Comparison of ENCODE assay signal across 8 mouse cellular contexts in the genomic region with DNA sequence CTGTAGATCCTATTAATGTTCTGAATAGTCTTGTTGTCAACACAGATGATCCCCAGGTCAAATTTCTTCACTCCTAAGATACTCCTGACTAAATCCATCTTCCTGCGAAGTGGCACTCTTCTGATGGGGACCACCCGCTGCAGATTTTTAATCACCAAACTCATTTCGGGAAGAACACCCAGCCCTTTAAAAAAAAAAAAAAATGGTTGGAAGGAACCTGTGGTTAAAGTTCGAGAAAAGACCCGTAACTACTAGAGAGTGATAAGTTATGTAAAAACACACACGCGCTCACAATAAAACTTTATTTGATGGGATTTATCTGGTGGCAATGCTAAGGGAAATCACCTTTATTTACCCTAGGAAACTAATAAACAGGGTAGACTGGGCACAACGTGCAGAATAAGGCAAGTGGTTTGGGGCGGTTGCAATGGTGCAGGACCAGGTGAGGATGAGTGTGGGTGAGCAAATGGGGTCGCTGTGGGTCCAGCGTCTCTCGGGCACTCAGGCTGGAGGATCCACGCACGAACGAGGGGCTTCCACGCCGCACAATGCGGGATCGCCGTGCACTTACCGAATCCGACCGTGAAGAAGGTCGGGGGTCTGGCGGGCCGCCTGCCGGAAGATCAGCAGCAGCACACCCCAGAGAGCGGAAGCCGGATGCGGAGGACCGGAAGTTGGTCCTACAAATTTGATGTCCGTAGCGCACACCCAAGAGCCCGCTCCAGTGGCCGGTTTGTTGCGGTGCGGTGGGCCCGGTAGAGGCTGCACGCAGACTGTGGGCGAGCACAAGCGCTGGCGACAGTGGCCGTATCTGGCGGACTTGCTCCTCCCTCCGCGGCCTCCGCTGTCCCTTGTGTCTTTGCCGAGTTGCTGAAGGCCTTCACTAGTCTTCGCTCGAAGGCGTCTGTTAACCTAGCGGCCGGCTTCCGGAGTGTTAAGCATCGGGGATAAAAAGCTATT. TPM values are rescaled to one million over a fixed set of nuclear protein-coding genes. Genes with fewer than 3 reads are reported as not detected.
A peak's percentile ranks its signal among the peaks of the same experiment; 100 is the strongest.
DNase-seq lines count a peak whose midpoint lies in the region; ATAC-seq and TF ChIP-seq lines count a peak whose summit lies in the region.

A gene (plus strand): TSS at position 725 of the 960 bp plus-strand sequence.
A gene (minus strand): TSS at position 912 of the 960 bp plus-strand sequence.

- peak within 1 kb of the TSS; percentile 75 for H3K4me2 ChIP-seq in lung, embryonic 16.5 days (ENCODE audit: low read depth, low read length)

- peak; percentile 91 to 98 for ATAC-seq in hematopoietic stem cell, adult 5-6 weeks (replicated peaks in 1 of 2; ENCODE audit: insufficient read depth in 1 of 2, low FRiP score in 2 of 2, low TSS enrichment in 1 of 2, low read depth in 1 of 2, poor library complexity in 2 of 2, severe bottlenecking in 2 of 2)
- ATAC-seq in lung, embryonic 16.5 days (ENCODE audit: low read depth): peak; percentile 96

- peak within 1 kb of the TSS; percentile 86 for H3K9ac ChIP-seq in MEL (ENCODE audit: control insufficient read depth, low read depth, low read length, poor library complexity, severe bottlenecking)
- peak within 1 kb of the TSS; percentile 95 for H3K9ac ChIP-seq in lung, embryonic 16.5 days (ENCODE audit: low read length)

- H3K9me3 ChIP-seq in MEL (replicated peaks; ENCODE audit: insufficient read depth, low read length): no peaks in the 10 kb centered on the region
- no peaks in the 10 kb centered on the region for H3K9me3 ChIP-seq in lung, embryonic 16.5 days (ENCODE audit: control insufficient read depth, low read length)

- peak in 1 of 3 experiments; percentile 5; a peak in 2 of 6 replicates for TF ChIP-seq CTCF in MEL (IDR thresholded peaks at IDR 0.05 in 2 of 3, conservative IDR thresholded peaks at IDR 0.05 in 1 of 3; ENCODE audit: control insufficient read depth in 1 of 3, insufficient read depth in 1 of 3, low read depth in 2 of 3, low read length in 3 of 3, poor library complexity in 1 of 3, severe bottlenecking in 1 of 3)
- peak; percentile 33; the same call in 1 of the 2 replicates for TF ChIP-seq CTCF in cerebellum, adult 2 months (IDR thresholded peaks at IDR 0.05; ENCODE audit: borderline replicate concordance, insufficient read depth, low read depth, low read length)

- peak within 1 kb of the TSS; percentile 70 for H3K27ac ChIP-seq in MEL (ENCODE audit: control insufficient read depth, low read depth, low read length)
- peak within 1 kb of the TSS; percentile 55; the same call in 1 of the 2 replicates for H3K27ac ChIP-seq in cerebellum, adult 2 months (ENCODE audit: insufficient read depth, low read length)
- H3K27ac ChIP-seq in lung, embryonic 16.5 days (ENCODE audit: low read length): peak within 1 kb of the TSS; percentile 86

- TF ChIP-seq RAD21 in MEL (IDR thresholded peaks at IDR 0.05; ENCODE audit: low read depth, low read length): no peak

- TF ChIP-seq EP300 in MEL (IDR thresholded peaks at IDR 0.05; ENCODE audit: low read depth in 1 of 2, low read length in 2 of 2): no peak; a peak in 1 of 4 replicates

- peak; percentile 96 for DNase-seq in MEL (ENCODE audit: low read depth, low spot score)
- DNase-seq in cerebellum, adult 2 months: peak; percentile 89 to 93
- DNase-seq in forelimb bud, embryonic 11.5 days (ENCODE audit: low read depth, low spot score): peak; percentile 93
- DNase-seq in layer of hippocampus, adult 9-10 months (ENCODE audit: low spot score): peak; percentile 75
- peak; percentile 66 for DNase-seq in ovary, postnatal 10 days (ENCODE audit: low spot score)
- DNase-seq in thymus, postnatal 10 days (ENCODE audit: low spot score in 2 of 2): peak; percentile 69 to 84

- H3K4me3 ChIP-seq in MEL (ENCODE audit: control insufficient read depth in 1 of 2, insufficient read depth in 1 of 2, low read depth in 2 of 2, low read length in 2 of 2): peak within 1 kb of the TSS; percentile 83 to 92
- peak within 1 kb of the TSS; percentile 84 for H3K4me3 ChIP-seq in cerebellum, adult 2 months (replicated peaks; ENCODE audit: insufficient read depth, low read depth, low read length)
- peak within 1 kb of the TSS; percentile 74 for H3K4me3 ChIP-seq in lung, embryonic 16.5 days (ENCODE audit: low read length)

- peaks cover 2 to 5% of the 10 kb centered on the region in 2 experiments for H3K36me3 ChIP-seq in MEL (ENCODE audit: control insufficient read depth in 1 of 2, insufficient read depth in 2 of 2, low read length in 2 of 2)
- peaks cover 11% of the 10 kb centered on the region for H3K36me3 ChIP-seq in lung, embryonic 16.5 days (ENCODE audit: control insufficient read depth, insufficient read depth, low read length)

- H3K27me3 ChIP-seq in MEL (ENCODE audit: control insufficient read depth in 1 of 2, insufficient read depth in 2 of 2, low read length in 2 of 2): no peaks in the 10 kb centered on the region
- no peaks in the 10 kb centered on the region for H3K27me3 ChIP-seq in cerebellum, adult 2 months (ENCODE audit: control insufficient read depth, insufficient read depth, low read length)
- no peaks in the 10 kb centered on the region for H3K27me3 ChIP-seq in lung, embryonic 16.5 days (ENCODE audit: control insufficient read depth, insufficient read depth, low read depth, low read length)

- TF ChIP-seq POLR2A in MEL (IDR thresholded peaks at IDR 0.05; ENCODE audit: control insufficient read depth in 1 of 2, insufficient read depth in 1 of 2, low read depth in 1 of 2, low read length in 2 of 2, poor library complexity in 1 of 2): peak; percentile 65 to 90; a peak in 3 of 4 replicates
- peak; percentile 72; the same call in 1 of the 2 replicates for TF ChIP-seq POLR2A in cerebellum, adult 2 months (IDR thresholded peaks at IDR 0.05; ENCODE audit: borderline replicate concordance, insufficient read depth, low read length)

- H3K4me1 ChIP-seq in MEL (ENCODE audit: control insufficient read depth in 1 of 2, insufficient read depth in 2 of 2, low read length in 2 of 2): peaks cover 3 to 6% of the 10 kb centered on the region in 2 experiments; a peak in 3 of 4 replicates
- peaks cover 5% of the 10 kb centered on the region; the same call in 1 of the 2 replicates for H3K4me1 ChIP-seq in cerebellum, adult 2 months (ENCODE audit: control insufficient read depth, insufficient read depth, low read length)
- H3K4me1 ChIP-seq in lung, embryonic 16.5 days (replicated peaks; ENCODE audit: control insufficient read depth, insufficient read depth, low read length): 0 out of 2 replicates have a peak, but pooled peaks cover 6% of the 10 kb centered on the region

- peaks cover 32% of the 10 kb centered on the region for H3K79me2 ChIP-seq in MEL (ENCODE audit: control insufficient read depth, insufficient read depth, low read length, poor library complexity)

- WGBS in cerebellum, adult 2 months: 1% methylated on average over 55 of the region's 55 CpGs
- 1% methylated on average over 55 of the region's 55 CpGs for WGBS in lung, embryonic 16.5 days

TF ChIP-seq in MEL, 35 proteins besides CTCF, POLR2A, EP300 and RAD21 (continues in another document):
- peak; percentile 94 for TF ChIP-seq HCFC1 (IDR thresholded peaks at IDR 0.05; ENCODE audit: low read depth, low read length)
- no peak for TF ChIP-seq ZKSCAN1 (IDR thresholded peaks at IDR 0.05; ENCODE audit: low read depth, low read length)
- TF ChIP-seq ELF1 (IDR thresholded peaks at IDR 0.05; ENCODE audit: low read depth, low read length): peak; percentile 91
- TF ChIP-seq TBP (IDR thresholded peaks at IDR 0.05; ENCODE audit: low read depth, low read length): peak; percentile 89
- TF ChIP-seq ZMIZ1 (IDR thresholded peaks at IDR 0.05; ENCODE audit: low read depth, low read length): no peak
- 0 out of 2 replicates have a peak, but pooled peaks have one; percentile 93 for TF ChIP-seq UBTF (IDR thresholded peaks at IDR 0.05; ENCODE audit: borderline replicate concordance, insufficient read depth, low read depth, low read length)
- peak; percentile 48; the same call in 1 of the 2 replicates for TF ChIP-seq MAX (IDR thresholded peaks at IDR 0.05; ENCODE audit: low read length)
- TF ChIP-seq MAFK (IDR thresholded peaks at IDR 0.05; ENCODE audit: borderline replicate concordance, low read depth, low read length): no peak
- peak; percentile 79 for TF ChIP-seq MXI1 (IDR thresholded peaks at IDR 0.05; ENCODE audit: low read depth, low read length)
- no peak for TF ChIP-seq BHLHE40 (IDR thresholded peaks at IDR 0.05; ENCODE audit: borderline replicate concordance, low read depth, low read length)
- TF ChIP-seq MYB (IDR thresholded peaks at IDR 0.05; ENCODE audit: low read depth, low read length): no peak
- no peak for TF ChIP-seq USF1 (IDR thresholded peaks at IDR 0.05; ENCODE audit: low read depth, low read length)
- TF ChIP-seq JUND (IDR thresholded peaks at IDR 0.05; ENCODE audit: low read depth, low read length): no peak
- 0 out of 2 replicates have a peak, but pooled peaks have one; percentile 6 for TF ChIP-seq RCOR1 (IDR thresholded peaks at IDR 0.05; ENCODE audit: low read depth, low read length)
- no peak for TF ChIP-seq E2F4 (IDR thresholded peaks at IDR 0.05; ENCODE audit: borderline replicate concordance, low read depth, low read length)
- peak; percentile 47; the same call in 1 of the 2 replicates for TF ChIP-seq POLR2AphosphoS2 (IDR thresholded peaks at IDR 0.05; ENCODE audit: low read length)
- TF ChIP-seq GABPA (IDR thresholded peaks at IDR 0.05; ENCODE audit: low read depth, low read length): no peak
- TF ChIP-seq USF2 (IDR thresholded peaks at IDR 0.05; ENCODE audit: borderline replicate concordance in 1 of 2, insufficient read depth in 1 of 2, low read depth in 1 of 2, low read length in 2 of 2): no peak
- no peak for TF ChIP-seq CHD1 (IDR thresholded peaks at IDR 0.05; ENCODE audit: low read depth, low read length)
- TF ChIP-seq NRF1 (IDR thresholded peaks at IDR 0.05; ENCODE audit: insufficient read depth, low read depth, low read length, poor library complexity, severe bottlenecking): no peak

RNA-seq across cellular contexts. Expression of the first gene that starts in this region (rescaled TPM):
- 38.1 and 39.6 TPM in 2 replicates for total RNA-seq in MEL (2012; rRNA removed)
- 10 to 100 TPM in 1 of 2 experiments, not detected in 1; 57.0 TPM for polyA plus RNA-seq in MEL (2012; ENCODE audit: insufficient read depth in 1 of 2, insufficient read length in 2 of 2, low read depth in 1 of 2, low replicate concordance in 2 of 2, missing spikeins in 1 of 2)
- polyA plus RNA-seq in cerebellum, adult 2 months (2012; rRNA removed): 51.5 and 54.4 TPM in 2 replicates
- total RNA-seq in hematopoietic stem cell, adult 5-6 weeks (2017): 65.7 and 67.2 TPM in 2 replicates
- 49.4 and 56.4 TPM in 2 replicates for polyA plus RNA-seq in lung, embryonic 16.5 days (2015; fragmentation: Nextera tagmentation; extraction: Ambion mirVana)

RNA-seq across cellular contexts. Expression of the second gene that starts in this region (rescaled TPM):
- total RNA-seq in MEL (2012; rRNA removed): 4.0 TPM in 2 replicates
- 1 to 10 TPM in 1 of 2 experiments, not detected in 1; 2.6 TPM for polyA plus RNA-seq in MEL (2012; ENCODE audit: insufficient read depth in 1 of 2, insufficient read length in 2 of 2, low read depth in 1 of 2, low replicate concordance in 2 of 2, missing spikeins in 1 of 2)
- polyA plus RNA-seq in cerebellum, adult 2 months (2012; rRNA removed): 3.7 and 4.2 TPM in 2 replicates
- total RNA-seq in hematopoietic stem cell, adult 5-6 weeks (2017): 6.1 and 7.1 TPM in 2 replicates
- polyA plus RNA-seq in lung, embryonic 16.5 days (2015; fragmentation: Nextera tagmentation; extraction: Ambion mirVana): 6.4 and 7.2 TPM in 2 replicates

Comparison
In these comparisons a context has a peak if more than half of its experiments do, and no peak if none do; other contexts are left out.
1. Peak in every context shown above with its lines: DNase-seq, ATAC-seq, H3K4me3 ChIP-seq and H3K27ac ChIP-seq.